Mouse (Mus musculus): ENCODE data around the gene Tulp2. TPM values are rescaled to one million over a fixed set of nuclear protein-coding genes. Genes with fewer than 3 reads are reported as not detected.

Tulp2 gene
- polyA plus RNA-seq, 1 experiment from 2014 or later: 0.22 TPM

GRCm38 (mm10) chr7:45568601-45569473, 87.2 kb downstream of the Tulp2 start:
- no peak for ATAC-seq
- Histone ChIP-seq H3K27me3 (no peaks in the 10 kb centered on the region), H3K4me3 (replicated peaks) (peak overlapping the region; percentile 48), H3K27ac (peak overlapping the region; percentile 77), H3K4me2 (replicated peaks) (peak overlapping the region; percentile 80), H3K4me1 (replicated peaks) (peaks cover 29% of the 10 kb centered on the region), H3K9me3 (no peaks in the 10 kb centered on the region), H3K9ac (replicated peaks) (peak overlapping the region; percentile 26), H3K36me3 (no peaks in the 10 kb centered on the region)
- 79% methylated on average over 10 of the region's 10 CpGs for WGBS

DNA sequence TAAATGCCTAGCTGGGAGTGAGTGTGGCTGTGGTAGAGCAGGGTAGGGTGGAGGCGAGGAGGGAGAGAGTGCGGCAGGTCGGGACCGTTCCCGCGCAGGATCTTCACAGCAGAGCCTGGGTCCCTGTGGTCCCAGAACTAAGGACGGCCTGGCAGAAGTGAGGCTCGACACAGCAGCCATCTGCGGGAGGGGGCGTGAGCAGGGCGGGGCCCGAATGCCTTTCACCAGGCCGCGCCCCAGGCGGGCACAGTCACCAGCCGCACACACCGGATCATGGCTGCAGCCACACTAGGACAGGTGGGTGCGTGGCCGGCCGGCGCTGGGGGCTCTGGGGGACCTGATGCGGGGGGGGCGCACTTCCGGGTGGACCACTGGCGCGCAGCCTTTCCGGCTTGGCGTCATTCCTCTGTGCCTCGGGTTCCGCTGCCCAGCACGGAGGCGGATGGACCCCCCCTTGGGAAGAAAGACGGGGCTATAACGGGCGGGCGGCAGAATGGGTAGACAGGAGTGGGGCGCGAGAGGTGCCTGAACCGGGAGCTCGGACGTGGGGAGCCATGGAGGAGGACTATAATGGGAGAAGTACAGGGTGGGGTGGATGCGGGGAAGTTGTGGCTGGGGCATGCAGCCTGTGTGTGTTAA, 88.5 kb downstream of the Tulp2 start, which contains the start of gene Bcat2:
Bcat2 (plus strand) TSS at position 51 of the 639 bp plus-strand sequence.
- no peaks in the 10 kb centered on the region for H3K9me3 ChIP-seq
- peak; percentile 78 for ATAC-seq
- peaks cover 29% of the 10 kb centered on the region for H3K4me1 ChIP-seq (replicated peaks)
- H3K4me3 ChIP-seq (replicated peaks): peak within 1 kb of the TSS; percentile 71
- no peaks in the 10 kb centered on the region for H3K36me3 ChIP-seq
- H3K27ac ChIP-seq: peak within 1 kb of the TSS; percentile 84
- no peaks in the 10 kb centered on the region for H3K27me3 ChIP-seq
- H3K4me2 ChIP-seq (replicated peaks): peak within 1 kb of the TSS; percentile 79
- peak within 1 kb of the TSS; percentile 89 for H3K9ac ChIP-seq (replicated peaks)
- WGBS: under 1% methylated on average over 42 of the region's 42 CpGs

- H3K27ac ChIP-seq: no peak overlapping the region
- no peak overlapping the region for H3K4me3 ChIP-seq (replicated peaks)
- no peak overlapping the region for H3K9ac ChIP-seq (replicated peaks)
- H3K9me3 ChIP-seq: no peaks in the 10 kb centered on the region
- H3K27me3 ChIP-seq: no peaks in the 10 kb centered on the region
- peaks cover 12% of the 10 kb centered on the region for H3K36me3 ChIP-seq
- H3K4me2 ChIP-seq (replicated peaks): no peak overlapping the region
- 67% methylated on average over 1 of the region's 1 CpGs for WGBS
- H3K4me1 ChIP-seq (replicated peaks): peaks cover 29% of the 10 kb centered on the region
- no peak for ATAC-seq
Observed at GRCm38 (mm10) chr7:45571966-45572365, 90.3 kb downstream of the Tulp2 start.

Small RNA genes within 50 kb of the gene (microRNA-seq; reads per million reads assigned to microRNA genes)
- not detected for gene Gm22133

Other genes starting within 250 kb of the Tulp2 start
- 0.84 and 1.5 TPM in 2 replicates for gene Cd37, start 242.8 kb upstream of the Tulp2 start, polyA plus RNA-seq (2015; fragmentation: Nextera tagmentation; extraction: Ambion mirVana)
- gene Slc6a16, start 240.8 kb upstream of the Tulp2 start, polyA plus RNA-seq (2015; fragmentation: Nextera tagmentation; extraction: Ambion mirVana): 0.24 and 0.28 TPM in 2 replicates
- not detected in 2 replicates for gene Slc6a21, start 204.4 kb upstream of the Tulp2 start, polyA plus RNA-seq (2015; fragmentation: Nextera tagmentation; extraction: Ambion mirVana)
- 7.3 and 10.8 TPM in 2 replicates for gene Trpm4, start 148.1 kb upstream of the Tulp2 start, polyA plus RNA-seq (2015; fragmentation: Nextera tagmentation; extraction: Ambion mirVana)
- gene Hrc, start 146.6 kb upstream of the Tulp2 start, polyA plus RNA-seq (2015; fragmentation: Nextera tagmentation; extraction: Ambion mirVana): 0.10 and 0.26 TPM in 2 replicates
- gene Ppfia3, start 114.9 kb upstream of the Tulp2 start, polyA plus RNA-seq (2015; fragmentation: Nextera tagmentation; extraction: Ambion mirVana): 17.2 and 19.8 TPM in 2 replicates
- gene Lin7b, start 111.3 kb upstream of the Tulp2 start, polyA plus RNA-seq (2015; fragmentation: Nextera tagmentation; extraction: Ambion mirVana): 7.1 and 7.9 TPM in 2 replicates
- 223 and 238 TPM in 2 replicates for gene Snrnp70, start 86.1 kb upstream of the Tulp2 start, polyA plus RNA-seq (2015; fragmentation: Nextera tagmentation; extraction: Ambion mirVana)
- gene Kcna7, start 76.2 kb upstream of the Tulp2 start, polyA plus RNA-seq (2015; fragmentation: Nextera tagmentation; extraction: Ambion mirVana): not detected in 2 replicates
- gene Ntf5, start 68.2 kb upstream of the Tulp2 start, polyA plus RNA-seq (2015; fragmentation: Nextera tagmentation; extraction: Ambion mirVana): not detected in 2 replicates
- gene Lhb, start 61.1 kb upstream of the Tulp2 start, polyA plus RNA-seq (2015; fragmentation: Nextera tagmentation; extraction: Ambion mirVana): 0.50 TPM in 1 of 2 replicates, not detected in the other
- 20.6 and 23.4 TPM in 2 replicates for gene Gys1, start 47.0 kb upstream of the Tulp2 start, polyA plus RNA-seq (2015; fragmentation: Nextera tagmentation; extraction: Ambion mirVana)
- gene Ruvbl2, start 43.8 kb upstream of the Tulp2 start, polyA plus RNA-seq (2015; fragmentation: Nextera tagmentation; extraction: Ambion mirVana): 121 and 123 TPM in 2 replicates
- 6,845 and 7,096 TPM in 2 replicates for gene Ftl1, start 22.0 kb upstream of the Tulp2 start, polyA plus RNA-seq (2015; fragmentation: Nextera tagmentation; extraction: Ambion mirVana)
- 259 and 265 TPM in 2 replicates for gene Bax, start 15.0 kb upstream of the Tulp2 start, polyA plus RNA-seq (2015; fragmentation: Nextera tagmentation; extraction: Ambion mirVana)
- gene Gm45808, start 4.9 kb downstream of the Tulp2 start, polyA plus RNA-seq (2015; fragmentation: Nextera tagmentation; extraction: Ambion mirVana): not detected in 2 replicates
- gene Dhdh, start 6.9 kb downstream of the Tulp2 start, polyA plus RNA-seq (2015; fragmentation: Nextera tagmentation; extraction: Ambion mirVana): 3.3 and 3.6 TPM in 2 replicates
- 86.7 and 101 TPM in 2 replicates for gene Nucb1, start 28.5 kb downstream of the Tulp2 start, polyA plus RNA-seq (2015; fragmentation: Nextera tagmentation; extraction: Ambion mirVana)
- 11.7 and 11.9 TPM in 2 replicates for gene Ppp1r15a, start 44.4 kb downstream of the Tulp2 start, polyA plus RNA-seq (2015; fragmentation: Nextera tagmentation; extraction: Ambion mirVana)
- gene Plekha4, start 44.5 kb downstream of the Tulp2 start, polyA plus RNA-seq (2015; fragmentation: Nextera tagmentation; extraction: Ambion mirVana): 0.23 and 0.46 TPM in 2 replicates
- gene Hsd17b14, start 73.0 kb downstream of the Tulp2 start, polyA plus RNA-seq (2015; fragmentation: Nextera tagmentation; extraction: Ambion mirVana): 0.13 and 0.21 TPM in 2 replicates
- 20.7 and 24.5 TPM in 2 replicates for gene Bcat2, start 88.3 kb downstream of the Tulp2 start, polyA plus RNA-seq (2015; fragmentation: Nextera tagmentation; extraction: Ambion mirVana)
- 0.17 TPM in 1 of 2 replicates, not detected in the other for gene Fgf21, start 133.6 kb downstream of the Tulp2 start, polyA plus RNA-seq (2015; fragmentation: Nextera tagmentation; extraction: Ambion mirVana)
- gene Fut1, start 135.4 kb downstream of the Tulp2 start, polyA plus RNA-seq (2015; fragmentation: Nextera tagmentation; extraction: Ambion mirVana): not detected in 2 replicates
- gene Izumo1, start 139.9 kb downstream of the Tulp2 start, polyA plus RNA-seq (2015; fragmentation: Nextera tagmentation; extraction: Ambion mirVana): 0.17 TPM in 1 of 2 replicates, not detected in the other
- gene Rasip1, start 145.6 kb downstream of the Tulp2 start, polyA plus RNA-seq (2015; fragmentation: Nextera tagmentation; extraction: Ambion mirVana): 7.5 and 9.4 TPM in 2 replicates
- 3.1 and 4.8 TPM in 2 replicates for gene Mamstr, start 158.1 kb downstream of the Tulp2 start, polyA plus RNA-seq (2015; fragmentation: Nextera tagmentation; extraction: Ambion mirVana)
- 0.06 and 0.09 TPM in 2 replicates for gene Fut2, start 184.5 kb downstream of the Tulp2 start, polyA plus RNA-seq (2015; fragmentation: Nextera tagmentation; extraction: Ambion mirVana)
- 0.39 and 0.59 TPM in 2 replicates for gene Ntn5, start 202.1 kb downstream of the Tulp2 start, polyA plus RNA-seq (2015; fragmentation: Nextera tagmentation; extraction: Ambion mirVana)
- 0.17 and 0.31 TPM in 2 replicates for gene Sec1, start 212.5 kb downstream of the Tulp2 start, polyA plus RNA-seq (2015; fragmentation: Nextera tagmentation; extraction: Ambion mirVana)
- 35.9 and 40.0 TPM in 2 replicates for gene Car11, start 218.0 kb downstream of the Tulp2 start, polyA plus RNA-seq (2015; fragmentation: Nextera tagmentation; extraction: Ambion mirVana)
- 3.4 and 4.0 TPM in 2 replicates for gene Dbp, start 223.2 kb downstream of the Tulp2 start, polyA plus RNA-seq (2015; fragmentation: Nextera tagmentation; extraction: Ambion mirVana)
- 643 and 684 TPM in 2 replicates for gene Rpl18, start 233.6 kb downstream of the Tulp2 start, polyA plus RNA-seq (2015; fragmentation: Nextera tagmentation; extraction: Ambion mirVana)
- gene Sphk2, start 236.1 kb downstream of the Tulp2 start, polyA plus RNA-seq (2015; fragmentation: Nextera tagmentation; extraction: Ambion mirVana): 24.3 and 27.1 TPM in 2 replicates
- gene Fam83e, start 239.3 kb downstream of the Tulp2 start, polyA plus RNA-seq (2015; fragmentation: Nextera tagmentation; extraction: Ambion mirVana): 1.0 and 1.3 TPM in 2 replicates
- not detected in 2 replicates for gene Spaca4, start 243.9 kb downstream of the Tulp2 start, polyA plus RNA-seq (2015; fragmentation: Nextera tagmentation; extraction: Ambion mirVana)

Measured in midbrain, embryonic 13.5 days (tissue).